13 mouse cellular contexts compared by ENCODE assay signal in genomic region chr7:144628334-144628915, GRCm38 (mm10). TPM values are rescaled to one million over a fixed set of nuclear protein-coding genes. Genes with fewer than 3 reads are reported as not detected.
A peak's percentile ranks its signal among the peaks of the same experiment; 100 is the strongest.
DNase-seq lines count a peak whose midpoint lies in the region; ATAC-seq lines count a peak whose summit lies in the region.
"Had no signal": no experiment of that assay in that cellular context is flagged by ENCODE, and none has a peak within 500 bp of the region (broad histone marks: within the 10 kb centered on the region; RNA-seq: fewer than 3 reads in every experiment).

No protein-coding gene starts in this region.

- H3K9ac ChIP-seq in intestine, embryonic 14.5 days (ENCODE audit: low read length) = no peak overlapping the region
- no peak overlapping the region for H3K9ac ChIP-seq in intestine, embryonic 16.5 days (ENCODE audit: low read depth, low read length)
- no peak overlapping the region for H3K9ac ChIP-seq in forebrain, embryonic 12.5 days
- H3K9ac ChIP-seq in midbrain, embryonic 13.5 days (replicated peaks) = no peak overlapping the region
- no peak overlapping the region for H3K9ac ChIP-seq in heart, embryonic 11.5 days (ENCODE audit: low read depth, low read length)

- 0 out of 2 replicates have a peak, but pooled peaks have one; percentile 30 for ATAC-seq in intestine, embryonic 14.5 days (replicated peaks; ENCODE audit: low FRiP score, low TSS enrichment, low read depth)
- no peak for ATAC-seq in intestine, embryonic 16.5 days
- peak; percentile 89 for ATAC-seq in forebrain, embryonic 12.5 days (ENCODE audit: low FRiP score)
- peak; percentile 93 for ATAC-seq in midbrain, embryonic 13.5 days
- no peak for ATAC-seq in heart, embryonic 11.5 days (replicated peaks; ENCODE audit: insufficient number of reproducible peaks, low FRiP score, low TSS enrichment)

- H3K36me3 ChIP-seq in intestine, embryonic 14.5 days (ENCODE audit: control insufficient read depth, insufficient read depth, low read length) = peaks cover 11% of the 10 kb centered on the region; the same call in 1 of the 2 replicates
- no peaks in the 10 kb centered on the region for H3K36me3 ChIP-seq in intestine, embryonic 16.5 days (ENCODE audit: control insufficient read depth, insufficient read depth, low read length)
- H3K36me3 ChIP-seq in forebrain, embryonic 12.5 days (replicated peaks) = peaks cover 3% of the 10 kb centered on the region; the same call in 1 of the 2 replicates
- no peaks in the 10 kb centered on the region for H3K36me3 ChIP-seq in midbrain, embryonic 13.5 days
- no peaks in the 10 kb centered on the region for H3K36me3 ChIP-seq in heart, embryonic 11.5 days (ENCODE audit: control insufficient read depth, insufficient read depth, low read length)

- no peak overlapping the region for H3K4me3 ChIP-seq in intestine, embryonic 14.5 days (ENCODE audit: low read depth, low read length)
- no peak overlapping the region for H3K4me3 ChIP-seq in intestine, embryonic 16.5 days (ENCODE audit: low read length)
- no peak overlapping the region for H3K4me3 ChIP-seq in forebrain, embryonic 12.5 days (replicated peaks)
- H3K4me3 ChIP-seq in midbrain, embryonic 13.5 days (replicated peaks) = no peak overlapping the region
- no peak overlapping the region for H3K4me3 ChIP-seq in heart, embryonic 11.5 days (ENCODE audit: low read depth, low read length)
- H3K4me3 ChIP-seq: erythroblast, embryonic 14.5 days; megakaryocyte, embryonic 14.5 days had no signal

- H3K27ac ChIP-seq in intestine, embryonic 14.5 days (ENCODE audit: low read depth) = no peak overlapping the region
- H3K27ac ChIP-seq in intestine, embryonic 16.5 days (ENCODE audit: low read length) = no peak overlapping the region
- peak overlapping the region; percentile 94 for H3K27ac ChIP-seq in forebrain, embryonic 12.5 days
- H3K27ac ChIP-seq in midbrain, embryonic 13.5 days = peak overlapping the region; percentile 85
- no peak overlapping the region for H3K27ac ChIP-seq in heart, embryonic 11.5 days (ENCODE audit: low read depth, low read length)

- no peak overlapping the region for H3K4me2 ChIP-seq in intestine, embryonic 14.5 days (ENCODE audit: low read length)
- no peak overlapping the region for H3K4me2 ChIP-seq in intestine, embryonic 16.5 days (ENCODE audit: low read depth, low read length)
- 0 out of 2 replicates have a peak overlapping the region, but pooled peaks have one; percentile 17 for H3K4me2 ChIP-seq in forebrain, embryonic 12.5 days
- no peak overlapping the region for H3K4me2 ChIP-seq in midbrain, embryonic 13.5 days (replicated peaks)
- no peak overlapping the region for H3K4me2 ChIP-seq in heart, embryonic 11.5 days

- intact Hi-C loops in gastrocnemius, postnatal 36 days (cut with DNase I) = no loop called here

- peaks cover 6% of the 10 kb centered on the region; the same call in 1 of the 2 replicates for H3K4me1 ChIP-seq in intestine, embryonic 14.5 days (replicated peaks; ENCODE audit: control insufficient read depth, insufficient read depth, low read length)
- peaks cover 9% of the 10 kb centered on the region; the same call in 1 of the 2 replicates for H3K4me1 ChIP-seq in intestine, embryonic 16.5 days (ENCODE audit: control insufficient read depth, insufficient read depth, low read length)
- H3K4me1 ChIP-seq in forebrain, embryonic 12.5 days = peaks cover 58% of the 10 kb centered on the region
- H3K4me1 ChIP-seq in midbrain, embryonic 13.5 days (replicated peaks) = peaks cover 53% of the 10 kb centered on the region
- H3K4me1 ChIP-seq in heart, embryonic 11.5 days (ENCODE audit: control insufficient read depth, insufficient read depth, low read length) = peaks cover 3% of the 10 kb centered on the region; the same call in 1 of the 2 replicates
- H3K4me1 ChIP-seq: megakaryocyte, embryonic 14.5 days had no signal

- H3K27me3 ChIP-seq in intestine, embryonic 14.5 days (replicated peaks; ENCODE audit: control insufficient read depth, insufficient read depth, low read length) = no peaks in the 10 kb centered on the region
- no peaks in the 10 kb centered on the region for H3K27me3 ChIP-seq in intestine, embryonic 16.5 days (replicated peaks; ENCODE audit: control insufficient read depth, insufficient read depth, low read length)
- H3K27me3 ChIP-seq in forebrain, embryonic 12.5 days = peaks cover 52% of the 10 kb centered on the region
- peaks cover 63% of the 10 kb centered on the region for H3K27me3 ChIP-seq in midbrain, embryonic 13.5 days
- no peaks in the 10 kb centered on the region for H3K27me3 ChIP-seq in heart, embryonic 11.5 days (ENCODE audit: control insufficient read depth, insufficient read depth, low read length)

- no peaks in the 10 kb centered on the region for H3K9me3 ChIP-seq in intestine, embryonic 14.5 days (ENCODE audit: control insufficient read depth, low read length)
- H3K9me3 ChIP-seq in intestine, embryonic 16.5 days (ENCODE audit: control insufficient read depth, low read length) = no peaks in the 10 kb centered on the region
- no peaks in the 10 kb centered on the region for H3K9me3 ChIP-seq in forebrain, embryonic 12.5 days
- H3K9me3 ChIP-seq in midbrain, embryonic 13.5 days = no peaks in the 10 kb centered on the region
- no peaks in the 10 kb centered on the region for H3K9me3 ChIP-seq in heart, embryonic 11.5 days (replicated peaks; ENCODE audit: control insufficient read depth, low read length)
- H3K9me3 ChIP-seq: megakaryocyte, embryonic 14.5 days had no signal

- DNase-seq in intestine, embryonic 14.5 days (ENCODE audit: low spot score) = peak; percentile 58
- peak; percentile 22 for DNase-seq in Muller cell, postnatal 12 days (ENCODE audit: inconsistent ontology term)
- DNase-seq in adrenal gland, postnatal 25 days = no peak
- no peak for DNase-seq in gastrocnemius, postnatal 36 days
- DNase-seq: adrenal gland, adult 8-10 months; B cell, adult 2 months; heart, postnatal 36 days had no signal

- WGBS in intestine, embryonic 14.5 days = 29% methylated on average over 3 of the region's 3 CpGs
- 30% methylated on average over 3 of the region's 3 CpGs for WGBS in intestine, embryonic 16.5 days
- WGBS in forebrain, embryonic 12.5 days = 6% methylated on average over 3 of the region's 3 CpGs
- 8% methylated on average over 3 of the region's 3 CpGs for WGBS in midbrain, embryonic 13.5 days
- 38% methylated on average over 3 of the region's 3 CpGs for WGBS in heart, embryonic 11.5 days (ENCODE audit: insufficient replicate concordance)

RNA-seq across cellular contexts. Expression of gene Fadd, which starts 46.2 kb away (rescaled TPM):
- 12.8 and 13.3 TPM in 2 replicates for polyA plus RNA-seq in intestine, embryonic 14.5 days (2014; fragmentation: Nextera tagmentation; extraction: Ambion mirVana)
- 13.8 and 13.9 TPM in 2 replicates for polyA plus RNA-seq in intestine, embryonic 16.5 days (2015; fragmentation: Nextera tagmentation; extraction: Ambion mirVana)
- 8.1 and 8.7 TPM in 2 replicates for polyA plus RNA-seq in forebrain, embryonic 12.5 days (2016; fragmentation: Nextera tagmentation; extraction: Ambion mirVana)
- 5.3 and 6.0 TPM in 2 replicates for polyA plus RNA-seq in midbrain, embryonic 13.5 days (2015; fragmentation: Nextera tagmentation; extraction: Ambion mirVana)
- total RNA-seq in adrenal gland, postnatal 25 days (2021) = 13.5 and 17.1 TPM in 2 replicates
- polyA plus RNA-seq in heart, embryonic 11.5 days (2014; fragmentation: Nextera tagmentation; extraction: Ambion mirVana) = 12.0 and 12.3 TPM in 2 replicates
- total RNA-seq in gastrocnemius, postnatal 36 days (2021) = 1 to 10 TPM; 2.2 to 2.5 TPM

Comparison
In these comparisons a context has a peak if more than half of its experiments do, and no peak if none do; other contexts are left out.
1. ATAC-seq: peak in intestine, embryonic 14.5 days (single experiment), forebrain, embryonic 12.5 days (single experiment) and midbrain, embryonic 13.5 days (single experiment); none in intestine, embryonic 16.5 days (single experiment) and heart, embryonic 11.5 days (single experiment).
2. DNase-seq: peak in intestine, embryonic 14.5 days (single experiment) and Muller cell, postnatal 12 days (single experiment); none in adrenal gland, postnatal 25 days (single experiment) and gastrocnemius, postnatal 36 days (0 of 2).
3. H3K27ac ChIP-seq: peak in forebrain, embryonic 12.5 days (single experiment) and midbrain, embryonic 13.5 days (single experiment); none in intestine, embryonic 14.5 days (single experiment), intestine, embryonic 16.5 days (single experiment) and heart, embryonic 11.5 days (single experiment).